Mouse (Mus musculus) small intestine, adult 2 months (tissue): ENCODE measurements at regions not wholly inside any gene's neighbourhood (a gene's known extent, or its start where the extent isn't known, plus 50 kb on each side); places are given as distances from the start of the nearest gene placed in this dataset.

Experiments used
- H3K27ac ChIP-seq: fragments of 200-500 bp; 2 replicates; pipeline ENCODE4 v1.5.1; 2012; ENCODE audit warnings: low read depth, low read length, control low read depth, inconsistent platforms; ENCODE audit not compliant: insufficient read depth
- H3K27me3 ChIP-seq: fragments of 200-500 bp; 2 replicates; pipeline ENCODE4 v1.6.1; 2012; ENCODE audit warnings: mild to moderate bottlenecking, moderate library complexity, low read length, inconsistent platforms; ENCODE audit not compliant: control insufficient read depth, insufficient read depth
- H3K36me3 ChIP-seq: fragments of 200-500 bp; 2 replicates; pipeline ENCODE4 v1.6.1; 2012; ENCODE audit warnings: mild to moderate bottlenecking, low read length, control low read depth, inconsistent platforms; ENCODE audit not compliant: control insufficient read depth, insufficient read depth
- H3K4me1 ChIP-seq: fragments of 200-500 bp; 2 replicates; pipeline ENCODE4 v1.6.1; 2012; ENCODE audit warnings: low read length, inconsistent platforms, mixed read lengths; ENCODE audit not compliant: control insufficient read depth, insufficient read depth, insufficient read length
- H3K4me3 ChIP-seq: fragments of 200-500 bp; 2 replicates; pipeline ENCODE4 v1.5.1; 2012; ENCODE audit warnings: low read depth, mild to moderate bottlenecking, control low read depth, inconsistent platforms, low read length, moderate library complexity
- CTCF ChIP-seq: fragments of 200-500 bp; IDR thresholded peaks from 2 replicates; pipeline ENCODE4 v1.5.1; 2012; ENCODE audit warnings: low read depth, mild to moderate bottlenecking, control low read depth, inconsistent platforms, low read length, moderate library complexity, mixed read lengths; ENCODE audit not compliant: insufficient replicate concordance, insufficient read length; ENCODE audit errors: extremely low read depth
- POLR2A ChIP-seq: fragments of 200-500 bp; IDR thresholded peaks from 2 replicates; pipeline ENCODE4 v1.6.1; 2012; ENCODE audit warnings: low read depth, mild to moderate bottlenecking, control low read depth, inconsistent platforms, low read length, moderate library complexity
- WGBS: fragments of 180-500 bp; shearing (Covaris S2); methylation state at CpG from one replicate; pipeline ENCODE4 v1.1.7; 2018; 5-methylcytosine and 5-hydroxymethylcytosine counted together

- Histone ChIP-seq H3K27ac (0 out of 2 replicates have a peak overlapping the region, but pooled peaks have one; percentile 15), H3K4me3 (no peak overlapping the region), H3K36me3 (no peaks in the 10 kb centered on the region), H3K4me1 (peaks cover 9% of the 10 kb centered on the region; the same call in 1 of the 2 replicates), H3K27me3 (no peaks in the 10 kb centered on the region)
- 43% methylated on average over 4 of the region's 4 CpGs for WGBS
- TF ChIP-seq CTCF (no peak), POLR2A (no peak)
Measured at GRCm38 (mm10) chr6:108717681-108718080, 57.3 kb downstream of the Bhlhe40 start.

GRCm38 (mm10) chr6:108718887-108719286 is 58.5 kb downstream of the Bhlhe40 start:
- WGBS = 83% methylated on average over 3 of the region's 3 CpGs
- Histone ChIP-seq H3K36me3 (no peaks in the 10 kb centered on the region), H3K27me3 (no peaks in the 10 kb centered on the region), H3K4me1 (peaks cover 3% of the 10 kb centered on the region; the same call in 1 of the 2 replicates), H3K4me3 (no peak overlapping the region), H3K27ac (peak overlapping the region; percentile 26; the same call in 1 of the 2 replicates)
- TF ChIP-seq POLR2A (no peak), CTCF (no peak)

- H3K4me1 ChIP-seq = 0 out of 2 replicates have a peak, but pooled peaks cover 3% of the 10 kb centered on the region
- H3K4me3 ChIP-seq = no peak overlapping the region
- 74% methylated on average over 4 of the region's 4 CpGs for WGBS
- H3K27ac ChIP-seq = 0 out of 2 replicates have a peak overlapping the region, but pooled peaks have one; percentile 13
- no peak for TF ChIP-seq CTCF
- H3K36me3 ChIP-seq = no peaks in the 10 kb centered on the region
- no peaks in the 10 kb centered on the region for H3K27me3 ChIP-seq
Measured at GRCm38 (mm10) chr6:108719977-108720376, 59.5 kb downstream of the Bhlhe40 start.

GRCm38 (mm10) chr6:108720978-108721377 is 60.5 kb downstream of the Bhlhe40 start:
- 96% methylated on average over 3 of the region's 3 CpGs for WGBS
- H3K27ac ChIP-seq = no peak overlapping the region
- H3K4me3 ChIP-seq = no peak overlapping the region
- H3K36me3 ChIP-seq = no peaks in the 10 kb centered on the region
- H3K4me1 ChIP-seq = 0 out of 2 replicates have a peak, but pooled peaks cover 3% of the 10 kb centered on the region
- no peak for TF ChIP-seq POLR2A
- no peak for TF ChIP-seq CTCF
- H3K27me3 ChIP-seq = no peaks in the 10 kb centered on the region

GRCm38 (mm10) chr6:108721557-108721956 is 61.1 kb downstream of the Bhlhe40 start:
- no peak for TF ChIP-seq CTCF
- TF ChIP-seq POLR2A = no peak
- Histone ChIP-seq H3K27ac (no peak overlapping the region), H3K27me3 (no peaks in the 10 kb centered on the region), H3K36me3 (no peaks in the 10 kb centered on the region), H3K4me1 (0 out of 2 replicates have a peak, but pooled peaks cover 3% of the 10 kb centered on the region), H3K4me3 (no peak overlapping the region)
- WGBS = 82% methylated on average over 4 of the region's 4 CpGs

- Histone ChIP-seq H3K4me3 (no peak overlapping the region), H3K36me3 (no peaks in the 10 kb centered on the region), H3K4me1 (no peaks in the 10 kb centered on the region), H3K27me3 (no peaks in the 10 kb centered on the region), H3K27ac (no peak overlapping the region)
- 45% methylated on average over 2 of the region's 2 CpGs for WGBS
- no peak for TF ChIP-seq CTCF
Measured at GRCm38 (mm10) chr6:108723236-108723635, 59.7 kb upstream of the Arl8b start.

- 81% methylated on average over 2 of the region's 2 CpGs for WGBS
- Histone ChIP-seq H3K36me3 (no peaks in the 10 kb centered on the region), H3K4me1 (no peaks in the 10 kb centered on the region), H3K27ac (no peak overlapping the region), H3K27me3 (no peaks in the 10 kb centered on the region), H3K4me3 (no peak overlapping the region)
- TF ChIP-seq CTCF (no peak), POLR2A (no peak)
Measured at GRCm38 (mm10) chr6:108723751-108724150, 59.1 kb upstream of the Arl8b start.
